ENCODE assay signal across 8 mouse cellular contexts in the genomic region with DNA sequence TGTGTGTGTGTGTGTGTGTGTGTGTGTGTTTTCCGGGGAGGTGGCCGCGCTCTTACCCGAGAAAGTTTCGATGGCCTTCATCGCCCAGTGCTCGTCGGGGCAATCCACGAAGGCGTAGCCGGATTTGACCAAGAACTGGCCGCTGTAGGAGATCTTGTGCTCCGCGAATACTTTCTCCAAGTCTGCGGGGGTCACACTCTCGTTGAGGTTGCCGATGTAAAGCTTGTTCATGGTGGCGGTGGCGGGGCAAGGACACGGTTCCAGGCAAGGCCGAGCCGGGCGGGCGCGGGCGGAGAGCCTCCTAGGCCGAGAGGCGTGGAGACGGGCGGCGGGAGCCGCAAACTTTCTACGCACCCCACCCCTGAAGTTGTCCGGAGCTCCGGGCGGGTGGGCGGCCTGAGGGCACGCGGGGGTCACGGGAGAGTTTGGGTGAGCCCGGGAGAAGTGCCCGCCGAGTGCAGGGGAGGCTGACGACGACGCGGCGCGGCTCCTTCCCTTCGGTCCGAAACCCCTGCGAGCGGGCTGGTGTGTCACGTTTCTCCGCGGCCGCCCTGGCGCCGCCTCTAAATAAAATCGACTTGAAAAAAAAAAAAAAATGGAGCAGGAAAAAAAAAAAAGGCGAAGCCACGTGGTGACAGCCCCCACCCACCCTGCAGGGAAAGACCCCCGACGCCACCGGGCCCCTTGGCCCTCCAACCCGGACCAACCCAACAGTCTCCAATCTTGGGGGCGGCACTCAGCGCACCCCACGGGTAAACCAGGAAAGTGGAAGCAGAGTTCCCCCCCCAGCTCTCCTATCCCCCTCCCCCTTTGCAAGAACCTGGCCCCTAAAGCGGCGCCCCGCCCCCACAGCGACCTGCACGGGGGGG. TPM values are rescaled to one million over a fixed set of nuclear protein-coding genes. Genes with fewer than 3 reads are reported as not detected.
DNase-seq lines count a peak whose midpoint lies in the region; ATAC-seq and TF ChIP-seq lines count a peak whose summit lies in the region.

A gene (minus strand): TSS at position 538 of the 869 bp plus-strand sequence.

- under 1% methylated on average over 68 of the region's 74 CpGs for WGBS in embryonic facial prominence, embryonic 13.5 days
- under 1% methylated on average over 63 of the region's 74 CpGs for WGBS in hindbrain, embryonic 12.5 days
- WGBS in liver, embryonic 16.5 days (ENCODE audit: insufficient replicate concordance): under 1% methylated on average over 69 of the region's 74 CpGs

- peak within 1 kb of the TSS; percentile 98 for H3K27ac ChIP-seq in ES-Bruce4 (ENCODE audit: insufficient read depth, low read length)
- peak within 1 kb of the TSS; percentile 99 for H3K27ac ChIP-seq in embryonic facial prominence, embryonic 13.5 days
- peak within 1 kb of the TSS; percentile 98 for H3K27ac ChIP-seq in hindbrain, embryonic 12.5 days
- H3K27ac ChIP-seq in liver, embryonic 16.5 days (ENCODE audit: low read length): peak within 1 kb of the TSS; percentile 56
- peak within 1 kb of the TSS; percentile 45; the same call in 1 of the 2 replicates for H3K27ac ChIP-seq in testis, adult 2 months (ENCODE audit: control insufficient read depth, insufficient read depth, low read depth, low read length)

- TF ChIP-seq POLR2A in ES-Bruce4 (IDR thresholded peaks at IDR 0.05; ENCODE audit: insufficient read depth, low read length): no peak
- TF ChIP-seq POLR2A in testis, adult 2 months (IDR thresholded peaks at IDR 0.05; ENCODE audit: control insufficient read depth, low read depth, low read length): no peak

- no peaks in the 10 kb centered on the region for H3K9me3 ChIP-seq in ES-Bruce4 (replicated peaks; ENCODE audit: control insufficient read depth, insufficient read depth, low read length, poor library complexity, severe bottlenecking)
- no peaks in the 10 kb centered on the region for H3K9me3 ChIP-seq in embryonic facial prominence, embryonic 13.5 days
- H3K9me3 ChIP-seq in hindbrain, embryonic 12.5 days (replicated peaks): no peaks in the 10 kb centered on the region
- no peaks in the 10 kb centered on the region for H3K9me3 ChIP-seq in liver, embryonic 16.5 days (replicated peaks; ENCODE audit: control insufficient read depth, low read length)

- H3K36me3 ChIP-seq in ES-Bruce4 (ENCODE audit: control insufficient read depth, insufficient read depth, low read length, poor library complexity, severe bottlenecking): peaks cover 18% of the 10 kb centered on the region
- no peaks in the 10 kb centered on the region for H3K36me3 ChIP-seq in embryonic facial prominence, embryonic 13.5 days
- no peaks in the 10 kb centered on the region for H3K36me3 ChIP-seq in hindbrain, embryonic 12.5 days
- no peaks in the 10 kb centered on the region for H3K36me3 ChIP-seq in liver, embryonic 16.5 days (ENCODE audit: control insufficient read depth, insufficient read depth)
- no peaks in the 10 kb centered on the region for H3K36me3 ChIP-seq in testis, adult 2 months (ENCODE audit: control insufficient read depth, insufficient read depth, low read length)

- peak within 1 kb of the TSS; percentile 85 for H3K4me2 ChIP-seq in embryonic facial prominence, embryonic 13.5 days
- H3K4me2 ChIP-seq in hindbrain, embryonic 12.5 days (replicated peaks): peak within 1 kb of the TSS; percentile 73
- peak within 1 kb of the TSS; percentile 93 for H3K4me2 ChIP-seq in liver, embryonic 16.5 days (ENCODE audit: low read depth, low read length)

- TF ChIP-seq CTCF in ES-Bruce4 (IDR thresholded peaks at IDR 0.05; ENCODE audit: low read depth, low read length): no peak
- no peak for TF ChIP-seq CTCF in testis, adult 2 months (IDR thresholded peaks at IDR 0.05; ENCODE audit: control insufficient read depth, insufficient read depth, insufficient replicate concordance, low read depth, low read length)

- DNase-seq in adrenal gland, adult (ENCODE audit: inconsistent age in 2 of 2, low spot score in 1 of 2): peak; percentile 43 to 82
- no peak for DNase-seq in adrenal gland, adult 8-10 months

- no peaks in the 10 kb centered on the region for H3K4me1 ChIP-seq in ES-Bruce4 (ENCODE audit: control insufficient read depth, insufficient read depth, low read length)
- peaks cover 32% of the 10 kb centered on the region for H3K4me1 ChIP-seq in embryonic facial prominence, embryonic 13.5 days
- H3K4me1 ChIP-seq in hindbrain, embryonic 12.5 days: peaks cover 26% of the 10 kb centered on the region
- peaks cover 26% of the 10 kb centered on the region for H3K4me1 ChIP-seq in liver, embryonic 16.5 days (ENCODE audit: control insufficient read depth, low read depth, low read length)
- peaks cover 9% of the 10 kb centered on the region for H3K4me1 ChIP-seq in testis, adult 2 months (ENCODE audit: control insufficient read depth, insufficient read depth, low read length)

- ATAC-seq in embryonic facial prominence, embryonic 13.5 days (ENCODE audit: insufficient number of reproducible peaks, insufficient read depth, low FRiP score, low TSS enrichment, low read depth): peak; percentile 56
- ATAC-seq in hindbrain, embryonic 12.5 days (ENCODE audit: low FRiP score): peak; percentile 57; the same call in 1 of the 2 replicates
- ATAC-seq in liver, embryonic 16.5 days (ENCODE audit: low read depth): peak; percentile 49; the same call in 1 of the 2 replicates
- ATAC-seq in erythroid progenitor cell, adult 5-6 weeks (replicated peaks; ENCODE audit: low FRiP score, poor library complexity, severe bottlenecking): no peak

- no peaks in the 10 kb centered on the region for H3K27me3 ChIP-seq in ES-Bruce4 (ENCODE audit: control insufficient read depth, insufficient read depth, low read length, poor library complexity, severe bottlenecking)
- H3K27me3 ChIP-seq in embryonic facial prominence, embryonic 13.5 days: no peaks in the 10 kb centered on the region
- no peaks in the 10 kb centered on the region for H3K27me3 ChIP-seq in hindbrain, embryonic 12.5 days
- peaks cover 46% of the 10 kb centered on the region for H3K27me3 ChIP-seq in liver, embryonic 16.5 days (ENCODE audit: control insufficient read depth, insufficient read depth, low read depth, low read length)
- H3K27me3 ChIP-seq in testis, adult 2 months (ENCODE audit: control insufficient read depth, insufficient read depth, low read length): peaks cover 6% of the 10 kb centered on the region

- H3K4me3 ChIP-seq in ES-Bruce4 (ENCODE audit: low read depth, low read length): peak within 1 kb of the TSS; percentile 100
- H3K4me3 ChIP-seq in embryonic facial prominence, embryonic 13.5 days: peak within 1 kb of the TSS; percentile 87
- peak within 1 kb of the TSS; percentile 92 for H3K4me3 ChIP-seq in hindbrain, embryonic 12.5 days
- H3K4me3 ChIP-seq in liver, embryonic 16.5 days (ENCODE audit: low read depth, low read length): peak within 1 kb of the TSS; percentile 72
- H3K4me3 ChIP-seq in testis, adult 2 months (ENCODE audit: control insufficient read depth, low read depth, low read length): peak within 1 kb of the TSS; percentile 88

- H3K9ac ChIP-seq in ES-Bruce4 (ENCODE audit: low read depth, poor library complexity, severe bottlenecking): peak within 1 kb of the TSS; percentile 98
- peak within 1 kb of the TSS; percentile 97 for H3K9ac ChIP-seq in embryonic facial prominence, embryonic 13.5 days
- H3K9ac ChIP-seq in hindbrain, embryonic 12.5 days: peak within 1 kb of the TSS; percentile 94
- H3K9ac ChIP-seq in liver, embryonic 16.5 days (ENCODE audit: low read depth, low read length): peak within 1 kb of the TSS; percentile 69

- 0 out of 2 replicates have a peak, but pooled peaks have one; percentile 2 for TF ChIP-seq EP300 in ES-Bruce4 (IDR thresholded peaks at IDR 0.05; ENCODE audit: insufficient read depth, low read depth, low read length)

RNA-seq across cellular contexts. Expression of the gene that starts here (rescaled TPM):
- total RNA-seq in adrenal gland, adult 8-10 months (2022): under 1 TPM; 0.26 to 0.83 (median 0.43) TPM
- polyA plus RNA-seq in ES-Bruce4 (2011; ENCODE audit: insufficient read depth, insufficient read length, low read depth, missing spikeins): 379 and 392 TPM in 2 replicates
- polyA plus RNA-seq in embryonic facial prominence, embryonic 13.5 days (2015; fragmentation: Nextera tagmentation; extraction: Ambion mirVana): 52.6 and 65.4 TPM in 2 replicates
- 71.1 and 73.3 TPM in 2 replicates for polyA plus RNA-seq in hindbrain, embryonic 12.5 days (2016; fragmentation: Nextera tagmentation; extraction: Ambion mirVana)
- 10.4 and 10.8 TPM in 2 replicates for polyA plus RNA-seq in liver, embryonic 16.5 days (2015; fragmentation: Nextera tagmentation; extraction: Ambion mirVana)
- polyA plus RNA-seq in testis, adult 2 months (2012; rRNA removed): 6.5 and 8.1 TPM in 2 replicates
- total RNA-seq in erythroid progenitor cell, adult 5-6 weeks (2015; ENCODE audit: low replicate concordance): not detected in 2 replicates
- not detected in 2 replicates for total RNA-seq in erythroid progenitor cell, adult 5-6 weeks (2017; ENCODE audit: low replicate concordance)

Comparison
In these comparisons a context has a peak if more than half of its experiments do, and no peak if none do; other contexts are left out.
1. H3K27ac ChIP-seq: peak in every context shown above with its lines; median percentile 99 in embryonic facial prominence, embryonic 13.5 days; 98 in ES-Bruce4; 98 in hindbrain, embryonic 12.5 days; 56 in liver, embryonic 16.5 days; 45 in testis, adult 2 months.